Mouse (Mus musculus) kidney, postnatal 0 days (tissue): ENCODE results near the gene Cdh13. TPM values are rescaled to one million over a fixed set of nuclear protein-coding genes. Genes with fewer than 3 reads are reported as not detected.

Experiments used
- ATAC-seq: fragments of 200-750 bp; cut with Nextera tagmentation; replicated peaks from 2 replicates; pipeline ENCODE4 v1.8.0; 2017; ENCODE audit warnings: low read depth, moderate number of reproducible peaks, moderate TSS enrichment, moderate library complexity; ENCODE audit not compliant: low FRiP score
- DNase-seq: peaks from one replicate; pipeline ENCODE4 v3.0.0-alpha.2; 2016; ENCODE audit warnings: low spot score
- H3K27ac ChIP-seq: fragments of 300-500 bp; sonication (generic); 2 replicates; pipeline ENCODE4 v1.5.1; 2014; ENCODE audit warnings: mild to moderate bottlenecking
- H3K27me3 ChIP-seq: fragments of 300-500 bp; sonication (generic); 2 replicates; pipeline ENCODE4 v1.6.1; 2014; ENCODE audit warnings: low read length, mixed read lengths; ENCODE audit not compliant: insufficient read depth
- H3K36me3 ChIP-seq: fragments of 300-500 bp; sonication (generic); 2 replicates; pipeline ENCODE4 v1.6.1; 2014; ENCODE audit warnings: low read length, mixed read lengths; ENCODE audit not compliant: insufficient read depth
- H3K4me1 ChIP-seq: fragments of 300-500 bp; sonication (generic); replicated peaks from 2 replicates; pipeline ENCODE4 v1.6.1; 2014; ENCODE audit warnings: antibody characterized with exemption, low read length, mixed read lengths; ENCODE audit not compliant: insufficient read depth
- H3K4me2 ChIP-seq: fragments of 300-500 bp; sonication (generic); 2 replicates; pipeline ENCODE4 v1.6.1; 2014; ENCODE audit warnings: mild to moderate bottlenecking, low read length, moderate library complexity, mixed read lengths
- H3K4me3 ChIP-seq: fragments of 300-500 bp; sonication (generic); replicated peaks from 2 replicates; pipeline ENCODE4 v1.5.1; 2014; ENCODE audit warnings: low read depth, low read length
- H3K9ac ChIP-seq: fragments of 300-500 bp; sonication (generic); 2 replicates; pipeline ENCODE4 v1.6.1; 2014; ENCODE audit warnings: low read depth, low read length
- H3K9me3 ChIP-seq: fragments of 300-500 bp; sonication (generic); replicated peaks from 2 replicates; pipeline ENCODE4 v1.6.1; 2016; ENCODE audit warnings: low read length, inconsistent platforms, mixed read lengths
- CTCF ChIP-seq: IDR thresholded peaks from 2 replicates; pipeline ENCODE4 v1.5.1; 2016; ENCODE audit warnings: antibody characterized with exemption, low read depth, mild to moderate bottlenecking, moderate library complexity
- WGBS: fragments of 180-500 bp; shearing (Covaris S2); extraction: QIAGEN DNeasy Blood & Tissue Kit; methylation state at CpG from one replicate; pipeline ENCODE4 v1.1.7; 2014; 5-methylcytosine and 5-hydroxymethylcytosine counted together
- polyA plus RNA-seq: library from polyadenylated mRNA; unstranded; fragments of >200 nt; fragmentation: Nextera tagmentation; extraction: Ambion mirVana; gene quantifications from 2 replicates; pipeline ENCODE4 v1.2.1, GENCODE M21; 2015

Cdh13 gene
- polyA plus RNA-seq, 1 experiment from 2014 or later: 3.9 TPM

GRCm38 (mm10) chr8:118552842-118553241, 269.3 kb downstream of the Cdh13 start:
- Histone ChIP-seq H3K4me2 (no peak overlapping the region), H3K9ac (no peak overlapping the region), H3K4me3 (no peak overlapping the region), H3K27ac (no peak overlapping the region), H3K4me1 (no peaks in the 10 kb centered on the region), H3K36me3 (no peaks in the 10 kb centered on the region), H3K9me3 (no peaks in the 10 kb centered on the region), H3K27me3 (no peaks in the 10 kb centered on the region)
- WGBS: 52% methylated on average over 4 of the region's 4 CpGs
- TF ChIP-seq CTCF: no peak
- no peak for ATAC-seq
- DNase-seq: no peak

GRCm38 (mm10) chr8:118564024-118564423, 280.5 kb downstream of the Cdh13 start:
- Histone ChIP-seq H3K9me3 (no peaks in the 10 kb centered on the region), H3K27ac (no peak overlapping the region), H3K4me2 (no peak overlapping the region), H3K27me3 (no peaks in the 10 kb centered on the region), H3K36me3 (no peaks in the 10 kb centered on the region), H3K4me3 (no peak overlapping the region), H3K9ac (no peak overlapping the region), H3K4me1 (no peaks in the 10 kb centered on the region)
- 49% methylated on average over 6 of the region's 6 CpGs for WGBS
- TF ChIP-seq CTCF: no peak
- DNase-seq (peak; percentile 34), ATAC-seq (no peak)

GRCm38 (mm10) chr8:118565186-118565585, 281.7 kb downstream of the Cdh13 start:
- Histone ChIP-seq H3K4me3 (no peak overlapping the region), H3K27ac (no peak overlapping the region), H3K27me3 (no peaks in the 10 kb centered on the region), H3K36me3 (no peaks in the 10 kb centered on the region), H3K9ac (no peak overlapping the region), H3K4me2 (no peak overlapping the region), H3K9me3 (no peaks in the 10 kb centered on the region), H3K4me1 (no peaks in the 10 kb centered on the region)
- DNase-seq (no peak), ATAC-seq (no peak)
- 84% methylated on average over 5 of the region's 5 CpGs for WGBS
- no peak for TF ChIP-seq CTCF

GRCm38 (mm10) chr8:118565887-118566747, 282.6 kb downstream of the Cdh13 start:
- H3K4me3 ChIP-seq: no peak overlapping the region
- no peaks in the 10 kb centered on the region for H3K36me3 ChIP-seq
- no peak overlapping the region for H3K4me2 ChIP-seq
- no peaks in the 10 kb centered on the region for H3K9me3 ChIP-seq
- ATAC-seq: 0 out of 2 replicates have a peak, but pooled peaks have one; percentile 40
- DNase-seq: peak; percentile 72
- WGBS: 52% methylated on average over 6 of the region's 6 CpGs
- H3K27ac ChIP-seq: no peak overlapping the region
- H3K9ac ChIP-seq: no peak overlapping the region
- no peaks in the 10 kb centered on the region for H3K4me1 ChIP-seq
- no peak for TF ChIP-seq CTCF
- no peaks in the 10 kb centered on the region for H3K27me3 ChIP-seq

GRCm38 (mm10) chr8:118569366-118569765, 285.8 kb downstream of the Cdh13 start:
- Histone ChIP-seq H3K27me3 (no peaks in the 10 kb centered on the region), H3K4me2 (no peak overlapping the region), H3K36me3 (no peaks in the 10 kb centered on the region), H3K4me1 (no peaks in the 10 kb centered on the region), H3K4me3 (no peak overlapping the region), H3K9ac (no peak overlapping the region), H3K27ac (no peak overlapping the region), H3K9me3 (no peaks in the 10 kb centered on the region)
- WGBS: 91% methylated on average over 8 of the region's 8 CpGs
- no peak for TF ChIP-seq CTCF
- ATAC-seq (no peak), DNase-seq (no peak)

- Histone ChIP-seq H3K4me2 (no peak overlapping the region), H3K9me3 (no peaks in the 10 kb centered on the region), H3K27me3 (no peaks in the 10 kb centered on the region), H3K4me1 (no peaks in the 10 kb centered on the region), H3K36me3 (no peaks in the 10 kb centered on the region), H3K4me3 (no peak overlapping the region), H3K27ac (0 out of 2 replicates have a peak overlapping the region, but pooled peaks have one; percentile 16), H3K9ac (no peak overlapping the region)
- DNase-seq (no peak), ATAC-seq (no peak)
- no peak for TF ChIP-seq CTCF
- 53% methylated on average over 1 of the region's 1 CpGs for WGBS
Observed at GRCm38 (mm10) chr8:118581256-118581655, 297.7 kb downstream of the Cdh13 start.
